Mouse (Mus musculus) myocyte (in vitro differentiated cells): ENCODE results near the gene Med16.

Experiments
- MAX ChIP-seq: IDR thresholded peaks from one replicate; pipeline ENCODE4 v1.6.1; 2011; ENCODE audit warnings: low read depth, mild to moderate bottlenecking, control low read depth
- MYOD1 ChIP-seq, 3 experiments: IDR thresholded peaks; one replicate each; pipeline ENCODE4 v1.6.1; 2011; ENCODE audit warnings: control low read depth in 2 of 3, low read depth in 2 of 3, mild to moderate bottlenecking in 2 of 3, moderate library complexity in 1 of 3; ENCODE audit not compliant: insufficient read length in 2 of 3, control insufficient read depth in 1 of 3
- MYOG ChIP-seq, 3 experiments: IDR thresholded peaks; one replicate each; pipeline ENCODE4 v1.6.1; 2011; ENCODE audit warnings: control low read depth in 2 of 3, low read depth in 2 of 3, mild to moderate bottlenecking in 2 of 3; ENCODE audit not compliant: insufficient read length in 2 of 3, control insufficient read depth in 1 of 3, insufficient read depth in 1 of 3
- POLR2A ChIP-seq: IDR thresholded peaks from one replicate; pipeline ENCODE4 v1.6.1; 2011; ENCODE audit warnings: low read depth, mild to moderate bottlenecking, control low read depth, moderate library complexity; ENCODE audit not compliant: insufficient read length
- REST ChIP-seq: IDR thresholded peaks from one replicate; pipeline ENCODE4 v1.6.1; 2011; ENCODE audit warnings: mild to moderate bottlenecking, control low read depth, moderate library complexity; ENCODE audit not compliant: insufficient read depth, insufficient read length
- TCF12 ChIP-seq: IDR thresholded peaks from one replicate; pipeline ENCODE4 v1.6.1; 2011; ENCODE audit warnings: mild to moderate bottlenecking, control low read depth; ENCODE audit not compliant: poor library complexity, insufficient read depth, severe bottlenecking

DNA sequence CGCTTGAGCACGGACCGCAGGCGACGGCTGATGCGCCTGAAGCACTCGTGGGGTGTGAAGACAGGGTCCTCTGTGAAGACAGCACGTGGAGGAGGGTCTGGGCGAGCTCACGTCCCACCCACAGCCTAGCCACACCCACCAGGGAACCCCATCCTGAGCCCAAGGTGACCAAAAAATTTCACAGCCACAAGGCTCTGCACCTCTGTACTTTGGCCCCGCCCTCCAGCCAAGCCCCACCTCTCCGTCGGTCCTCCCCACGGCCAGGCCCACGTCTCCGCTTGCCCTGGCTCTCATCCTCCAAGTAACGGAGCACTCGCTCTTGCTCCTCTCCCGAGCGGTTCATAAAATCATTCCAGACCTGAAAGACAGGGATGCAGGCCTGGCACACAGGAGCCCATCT is 3.7 kb upstream of the Med16 start:
- TF ChIP-seq MAX (no peak), POLR2A (no peak), TCF12 (no peak), REST (no peak), MYOD1 (IDR thresholded peaks at IDR 0.05; ENCODE audit: control insufficient read depth in 1 of 3, insufficient read length in 2 of 3, low read depth in 2 of 3) (no peak), MYOG (IDR thresholded peaks at IDR 0.05; ENCODE audit: control insufficient read depth in 1 of 3, insufficient read depth in 1 of 3, insufficient read length in 2 of 3, low read depth in 2 of 3) (no peak)
